Mouse (Mus musculus): ENCODE data around the gene Slc10a3.

- TF ChIP-seq CTCF (conservative IDR thresholded peaks at IDR 0.05; ENCODE audit: low read length) (no peak), POU5F1 (IDR thresholded peaks at IDR 0.05; ENCODE audit: borderline replicate concordance, low read length) (no peak), NANOG (IDR thresholded peaks at IDR 0.05; ENCODE audit: borderline replicate concordance, low read length) (no peak)
Measured at GRCm38 (mm10) chrX:74388153-74388552, 15.0 kb upstream of the Slc10a3 start.

Measured in E14TG2a.4 (cell line).